Mouse (Mus musculus) CH12.LX (cell line): ENCODE data around the gene Sorcs3. TPM values are rescaled to one million over a fixed set of nuclear protein-coding genes. Genes with fewer than 3 reads are reported as not detected.

Experiments used
- DNase-seq: peaks from one replicate; pipeline ENCODE4 v3.0.0-alpha.2; 2013; ENCODE audit errors: extremely low read depth
- H3K27ac ChIP-seq: 2 replicates; pipeline ENCODE4 v1.5.1; 2012; ENCODE audit warnings: low read depth, mild to moderate bottlenecking, control low read depth, moderate library complexity; ENCODE audit not compliant: insufficient read depth
- H3K27me3 ChIP-seq: replicated peaks from 2 replicates; pipeline ENCODE3; 2012; ENCODE audit warnings: inconsistent platforms
- H3K36me3 ChIP-seq, 2 experiments: replicated peaks in 1 of 2; 2 replicates each; pipeline versions ENCODE3 to v1.6.1; 2012; ENCODE audit warnings: inconsistent platforms in 1 of 2, low read length in 1 of 2, mild to moderate bottlenecking in 1 of 2, mixed read lengths in 1 of 2, moderate library complexity in 1 of 2; ENCODE audit not compliant: control insufficient read depth in 1 of 2, insufficient read depth in 1 of 2
- H3K4me1 ChIP-seq, 2 experiments: 2 replicates each; pipeline ENCODE4 v1.6.1; 2012; ENCODE audit warnings: inconsistent platforms in 1 of 2, moderate library complexity in 1 of 2; ENCODE audit not compliant: insufficient read depth in 2 of 2, control insufficient read depth in 1 of 2
- H3K4me2 ChIP-seq: 2 replicates; pipeline ENCODE4 v1.6.1; 2012; ENCODE audit warnings: low read depth, mild to moderate bottlenecking, control low read depth; ENCODE audit not compliant: poor library complexity, insufficient read depth, severe bottlenecking
- H3K4me3 ChIP-seq, 3 experiments: fragments of 150-350 bp in 1 of 3; sonication (generic) in 1 of 3; replicated peaks in 1 of 3; 2 replicates each; pipeline versions ENCODE3 to v1.5.1; 2011 to 2012; ENCODE audit warnings: low read depth in 2 of 3, low read length in 2 of 3, mild to moderate bottlenecking in 2 of 3, moderate library complexity in 2 of 3, control low read depth in 1 of 3, improper control_type of control experiment in 1 of 3, inconsistent platforms in 1 of 3, mixed read lengths in 1 of 3; ENCODE audit not compliant: poor library complexity in 1 of 3
- H3K79me2 ChIP-seq: replicated peaks from 2 replicates; pipeline ENCODE4 v1.6.1; 2012; ENCODE audit warnings: mild to moderate bottlenecking, moderate library complexity; ENCODE audit not compliant: control insufficient read depth, poor library complexity, insufficient read depth, severe bottlenecking; ENCODE audit errors: extremely low read depth
- H3K9ac ChIP-seq: 2 replicates; pipeline ENCODE4 v1.6.1; 2012; ENCODE audit warnings: low read depth, mild to moderate bottlenecking, control low read depth, moderate library complexity; ENCODE audit not compliant: insufficient read depth
- H3K9me3 ChIP-seq: replicated peaks from 2 replicates; pipeline ENCODE3; 2012; ENCODE audit warnings: low read length, inconsistent platforms, mixed read lengths
- BHLHE40 ChIP-seq: IDR thresholded peaks from 2 replicates; pipeline ENCODE4 v1.6.1; 2011; ENCODE audit warnings: mild to moderate bottlenecking, low read depth, low read length, improper control_type of control experiment
- CHD1 ChIP-seq: IDR thresholded peaks from 2 replicates; pipeline ENCODE4 v1.6.1; 2012; ENCODE audit warnings: low read depth, low read length, improper control_type of control experiment, inconsistent platforms
- CTCF ChIP-seq, 2 experiments: IDR thresholded peaks in 1 of 2; conservative IDR thresholded peaks in 1 of 2; 2 replicates each; pipeline ENCODE4 v1.5.1; 2011 to 2012; ENCODE audit warnings: low read depth in 2 of 2, low read length in 2 of 2, improper control_type of control experiment in 1 of 2, inconsistent platforms in 1 of 2, mild to moderate bottlenecking in 1 of 2, moderate library complexity in 1 of 2
- E2F4 ChIP-seq: IDR thresholded peaks from 2 replicates; pipeline ENCODE4 v1.6.1; 2011; ENCODE audit warnings: low read depth, low read length, improper control_type of control experiment; ENCODE audit not compliant: insufficient replicate concordance
- EP300 ChIP-seq: IDR thresholded peaks from 2 replicates; pipeline ENCODE4 v1.6.1; 2011; ENCODE audit warnings: low read length, improper control_type of control experiment
- IRF4 ChIP-seq: IDR thresholded peaks from 2 replicates; pipeline ENCODE4 v1.6.1; 2014; ENCODE audit warnings: low read depth, mild to moderate bottlenecking, inconsistent platforms, low read length, improper control_type of control experiment
- MAFK ChIP-seq: IDR thresholded peaks from 2 replicates; pipeline ENCODE4 v1.6.1; 2011; ENCODE audit warnings: low read length, improper control_type of control experiment; ENCODE audit not compliant: insufficient replicate concordance
- MAZ ChIP-seq: IDR thresholded peaks from 2 replicates; pipeline ENCODE4 v1.6.1; 2012; ENCODE audit warnings: low read depth, mild to moderate bottlenecking, inconsistent platforms, low read length, improper control_type of control experiment, moderate library complexity
- NELFE ChIP-seq: IDR thresholded peaks from 2 replicates; pipeline ENCODE4 v1.6.1; 2011; ENCODE audit warnings: low read depth, low read length, improper control_type of control experiment
- PAX5 ChIP-seq: IDR thresholded peaks from 2 replicates; pipeline ENCODE4 v1.6.1; 2012; ENCODE audit warnings: low read length, inconsistent platforms, mixed read lengths
- RAD21 ChIP-seq: IDR thresholded peaks from 2 replicates; pipeline ENCODE4 v1.6.1; 2011; ENCODE audit warnings: low read depth, mild to moderate bottlenecking, low read length, improper control_type of control experiment, moderate library complexity
- RCOR1 ChIP-seq: conservative IDR thresholded peaks from 2 replicates; pipeline ENCODE4 v1.6.1; 2012; ENCODE audit warnings: low read depth, mild to moderate bottlenecking, inconsistent platforms, low read length, improper control_type of control experiment
- SMC3 ChIP-seq: IDR thresholded peaks from 2 replicates; pipeline ENCODE4 v1.6.1; 2011; ENCODE audit warnings: low read depth, low read length, improper control_type of control experiment
- TBP ChIP-seq: conservative IDR thresholded peaks from 2 replicates; pipeline ENCODE4 v1.6.1; 2011; ENCODE audit warnings: low read depth, low read length, improper control_type of control experiment
- USF2 ChIP-seq: conservative IDR thresholded peaks from 2 replicates; pipeline ENCODE4 v1.6.1; 2011; ENCODE audit warnings: low read depth, low read length, improper control_type of control experiment
- ZC3H11A ChIP-seq: IDR thresholded peaks from 2 replicates; pipeline ENCODE4 v1.6.1; 2012; ENCODE audit warnings: low read depth, mild to moderate bottlenecking, inconsistent platforms, low read length, improper control_type of control experiment
- ZMIZ1 ChIP-seq: IDR thresholded peaks from 2 replicates; pipeline ENCODE4 v1.6.1; 2012; ENCODE audit warnings: low read depth, mild to moderate bottlenecking, inconsistent platforms, low read length, improper control_type of control experiment
- dilution Hi-C: fragments of 300-500 bp; cut with MboI; formaldehyde crosslinking; loops from 2 replicates; pipeline ENCODE4 v1.14.3; 2020; ENCODE audit warnings: low sequenced_read_pairs; ENCODE audit not compliant: extremely low pct_unique_long_range_greater_than_20kb, extremely low pct_ligation_motif_present
- in situ Hi-C: fragments of 300-500 bp; cut with MboI; formaldehyde crosslinking; loops from 3 replicates; pipeline ENCODE4 v1.14.3; 2019; ENCODE audit warnings: low sequenced_read_pairs, low pct_ligation_motif_present, low pct_unique_long_range_greater_than_20kb, mixed read lengths
- polyA plus RNA-seq: library from polyadenylated mRNA; unstranded; fragments of >175 nt; gene quantifications from 2 replicates; pipeline ENCODE4 v1.2.1, GENCODE M21; 2012; ENCODE audit warnings: low read depth; ENCODE audit not compliant: insufficient read length
- total RNA-seq, 2 experiments: library from RNA; depleted of rRNA; stranded (reverse); fragments of 300-350 nt in 1 of 2; fragments of >200 nt in 1 of 2; gene quantifications; 2 replicates each; pipeline ENCODE4 v1.2.3; 2012 to 2014

Gene Sorcs3
- total and polyA plus RNA-seq, 3 experiments = not detected

- Histone ChIP-seq H3K27ac (no peak overlapping the region), H3K36me3 (no peaks in the 10 kb centered on the region), H3K4me2 (no peak overlapping the region), H3K79me2 (no peaks in the 10 kb centered on the region), H3K9me3 (peaks cover 39% of the 10 kb centered on the region), H3K4me3 (no peak overlapping the region), H3K27me3 (no peaks in the 10 kb centered on the region), H3K4me1 (no peaks in the 10 kb centered on the region), H3K9ac (no peak overlapping the region)
- in situ Hi-C loops (no loop called here), dilution Hi-C loops (no loop called here)
- no peak for DNase-seq
- TF ChIP-seq PAX5 (no peak), SMC3 (no peak), MAZ (no peak), MAFK (no peak), TBP (no peak), USF2 (no peak), BHLHE40 (no peak), CTCF (conservative IDR thresholded peaks at IDR 0.05 in 1 of 2, IDR thresholded peaks at IDR 0.05 in 1 of 2; ENCODE audit: low read depth in 2 of 2, low read length in 2 of 2) (no peak), ZC3H11A (no peak), E2F4 (no peak), EP300 (no peak), RCOR1 (no peak), IRF4 (no peak), RAD21 (no peak), NELFE (no peak), CHD1 (no peak), ZMIZ1 (no peak)
Measured at GRCm38 (mm10) chr19:48815064-48815463, 609.2 kb downstream of the Sorcs3 start.

- no peak for DNase-seq
- in situ Hi-C loops = no loop called here
Measured at GRCm38 (mm10) chr19:48820493-48821282, 614.9 kb downstream of the Sorcs3 start.

More at GRCm38 (mm10) chr19:48820493-48821282, 614.9 kb downstream of the Sorcs3 start:
- dilution Hi-C loops = no loop called here
- Histone ChIP-seq H3K27ac (no peak overlapping the region), H3K4me1 (no peaks in the 10 kb centered on the region), H3K9ac (no peak overlapping the region), H3K27me3 (no peaks in the 10 kb centered on the region), H3K36me3 (no peaks in the 10 kb centered on the region), H3K9me3 (peaks cover 48% of the 10 kb centered on the region), H3K4me3 (no peak overlapping the region)
- no peak for TF ChIP-seq CTCF (conservative IDR thresholded peaks at IDR 0.05 in 1 of 2, IDR thresholded peaks at IDR 0.05 in 1 of 2; ENCODE audit: low read depth in 2 of 2, low read length in 2 of 2)
- TF ChIP-seq, all 38 proteins: peak for 0
- Histone ChIP-seq H3K4me2 (no peak overlapping the region), H3K79me2 (no peaks in the 10 kb centered on the region)
